Mouse (Mus musculus): Measurements from ENCODE around the gene Ccdc77. TPM values are rescaled to one million over a fixed set of nuclear protein-coding genes. Genes with fewer than 3 reads are reported as not detected.
A peak's percentile ranks its signal among the peaks of the same experiment; 100 is the strongest.

Gene Ccdc77
- polyA plus RNA-seq, 1 experiment from 2014 or later: 16.9 TPM

DNA sequence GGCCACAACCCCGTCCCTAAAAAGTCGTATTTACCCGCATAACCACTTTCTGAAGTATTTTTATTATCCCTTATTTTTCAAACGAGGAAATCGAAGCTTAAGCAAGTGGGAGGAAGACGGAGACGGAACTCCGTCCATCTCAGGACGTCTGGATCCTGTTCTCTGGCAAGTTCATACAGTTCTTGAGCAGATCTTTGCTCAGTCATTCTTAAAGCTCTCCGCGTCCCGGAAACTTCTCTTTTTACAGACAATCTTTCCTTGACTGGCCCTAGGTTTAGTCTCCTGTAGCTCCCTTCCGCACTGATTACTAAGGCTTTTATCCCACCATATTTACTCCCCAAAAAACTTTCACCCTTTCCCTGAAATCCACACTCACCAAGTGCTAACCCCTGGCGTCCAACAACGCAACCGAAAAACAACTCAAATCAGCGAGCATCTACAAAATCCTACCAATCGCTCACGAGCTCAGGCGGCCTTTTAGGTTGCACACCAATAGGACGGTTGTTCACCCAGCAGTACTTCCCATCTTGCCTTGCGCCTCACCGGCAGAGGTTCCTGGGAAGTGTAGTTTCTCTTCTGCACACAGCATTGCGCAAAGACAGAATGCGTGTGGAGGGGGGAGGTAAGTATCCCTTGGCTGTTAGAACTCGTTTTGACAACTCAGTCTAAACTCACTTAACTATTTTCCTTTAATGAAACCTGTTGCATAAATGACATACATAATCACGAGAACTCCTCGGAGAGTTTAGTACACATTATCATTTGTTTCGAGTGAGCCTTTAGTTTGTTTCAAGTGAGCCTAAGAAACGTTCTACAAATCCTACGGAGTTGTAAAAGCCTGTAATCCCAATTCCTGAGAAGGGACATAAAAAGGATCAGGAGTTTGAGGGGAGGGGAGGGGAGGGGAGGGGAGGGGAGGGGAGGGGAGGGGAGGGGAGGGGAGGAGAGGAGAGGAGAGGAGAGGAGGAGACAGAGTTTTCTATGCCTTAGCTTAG, 6.9 kb downstream of the Ccdc77 start:
- Histone ChIP-seq H3K9ac (replicated peaks) (peak overlapping the region; percentile 60), H3K4me1 (replicated peaks) (peaks cover 10% of the 10 kb centered on the region), H3K4me3 (replicated peaks) (peak overlapping the region; percentile 47), H3K27me3 (no peaks in the 10 kb centered on the region), H3K27ac (no peak overlapping the region), H3K4me2 (replicated peaks) (peak overlapping the region; percentile 68), H3K9me3 (no peaks in the 10 kb centered on the region), H3K36me3 (peaks cover 4% of the 10 kb centered on the region; the same call in 1 of the 2 replicates)
- WGBS: under 1% methylated on average over 31 of the region's 31 CpGs
- ATAC-seq: peak; percentile 99

DNA sequence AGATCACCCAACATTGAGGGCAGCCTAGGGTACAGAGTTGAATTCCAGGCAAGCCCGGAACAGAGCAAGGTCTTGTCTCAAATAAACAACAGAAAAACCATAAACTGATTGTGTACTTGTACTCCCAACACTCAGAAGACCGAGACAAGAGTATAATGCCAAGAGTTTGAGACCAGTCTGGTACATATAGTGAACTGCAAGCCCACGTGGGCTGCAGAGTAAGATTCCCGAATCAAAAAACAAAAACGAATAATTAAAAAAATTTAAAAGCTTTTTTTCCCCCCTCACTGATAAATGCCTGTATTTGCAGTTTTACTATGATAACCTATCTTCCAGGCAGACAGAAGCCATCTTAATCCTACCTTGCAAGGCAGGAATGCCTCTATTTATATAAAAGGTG, 7.7 kb downstream of the Ccdc77 start:
- H3K36me3 ChIP-seq: peaks cover 4% of the 10 kb centered on the region; the same call in 1 of the 2 replicates
- H3K9me3 ChIP-seq: no peaks in the 10 kb centered on the region
- peak overlapping the region; percentile 68 for H3K4me2 ChIP-seq (replicated peaks)
- no peak for ATAC-seq
- H3K27ac ChIP-seq: no peak overlapping the region
- WGBS: 40% methylated on average over 5 of the region's 5 CpGs
- no peaks in the 10 kb centered on the region for H3K27me3 ChIP-seq
- H3K9ac ChIP-seq (replicated peaks): peak overlapping the region; percentile 60
- peaks cover 10% of the 10 kb centered on the region for H3K4me1 ChIP-seq (replicated peaks)
- H3K4me3 ChIP-seq (replicated peaks): peak overlapping the region; percentile 47

DNA sequence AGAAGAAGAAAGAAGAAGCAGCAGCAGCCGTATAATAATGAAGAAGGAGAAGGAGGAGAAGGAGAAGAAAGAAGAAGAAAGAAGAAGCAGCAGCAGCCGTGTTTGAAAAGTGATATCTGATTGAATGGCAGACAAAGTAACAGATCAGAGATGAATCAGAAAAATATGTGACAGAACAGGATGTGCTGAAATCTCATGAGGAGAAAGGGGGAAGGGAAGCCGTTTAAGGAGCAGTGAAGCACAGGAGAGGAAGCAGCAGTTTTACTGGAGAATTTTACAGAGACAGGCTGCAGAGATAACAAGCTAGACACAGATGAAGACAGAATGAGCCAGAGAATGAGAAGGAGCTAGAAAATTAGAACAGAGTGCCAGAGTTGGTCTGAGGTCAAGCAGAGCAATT, 15.2 kb downstream of the Ccdc77 start:
- Histone ChIP-seq H3K27me3 (no peaks in the 10 kb centered on the region), H3K9me3 (no peaks in the 10 kb centered on the region), H3K4me3 (replicated peaks) (no peak overlapping the region), H3K27ac (no peak overlapping the region), H3K4me2 (replicated peaks) (no peak overlapping the region), H3K4me1 (replicated peaks) (no peaks in the 10 kb centered on the region), H3K9ac (replicated peaks) (no peak overlapping the region), H3K36me3 (peaks cover 52% of the 10 kb centered on the region)
- ATAC-seq: no peak
- 95% methylated on average over 3 of the region's 3 CpGs for WGBS

DNA sequence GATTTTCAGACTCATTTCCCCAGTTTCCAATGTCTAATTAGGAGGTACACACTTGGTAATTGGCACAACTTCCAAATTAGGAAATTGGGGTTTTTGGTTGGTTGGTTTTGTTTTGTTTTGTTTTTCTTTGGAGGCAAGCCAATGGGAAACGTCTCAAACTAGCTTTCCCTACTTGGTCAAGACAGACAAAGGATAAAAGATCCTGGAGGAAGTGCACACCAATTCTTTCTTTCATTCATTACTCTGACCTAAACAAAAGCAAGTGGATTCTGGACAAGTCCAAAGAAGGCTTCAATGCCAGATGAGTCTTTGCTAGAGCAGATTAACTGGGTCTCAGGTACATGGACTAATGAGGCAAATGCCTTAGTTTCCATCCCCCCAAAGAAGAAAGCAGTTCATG, 20.2 kb downstream of the Ccdc77 start:
- H3K4me1 ChIP-seq (replicated peaks): no peaks in the 10 kb centered on the region
- H3K9me3 ChIP-seq: no peaks in the 10 kb centered on the region
- no peak overlapping the region for H3K27ac ChIP-seq
- no peak for ATAC-seq
- H3K4me2 ChIP-seq (replicated peaks): no peak overlapping the region
- H3K4me3 ChIP-seq (replicated peaks): no peak overlapping the region
- H3K9ac ChIP-seq (replicated peaks): no peak overlapping the region
- WGBS: 65% methylated on average over 1 of the region's 1 CpGs
- no peaks in the 10 kb centered on the region for H3K27me3 ChIP-seq
- H3K36me3 ChIP-seq: peaks cover 60% of the 10 kb centered on the region

DNA sequence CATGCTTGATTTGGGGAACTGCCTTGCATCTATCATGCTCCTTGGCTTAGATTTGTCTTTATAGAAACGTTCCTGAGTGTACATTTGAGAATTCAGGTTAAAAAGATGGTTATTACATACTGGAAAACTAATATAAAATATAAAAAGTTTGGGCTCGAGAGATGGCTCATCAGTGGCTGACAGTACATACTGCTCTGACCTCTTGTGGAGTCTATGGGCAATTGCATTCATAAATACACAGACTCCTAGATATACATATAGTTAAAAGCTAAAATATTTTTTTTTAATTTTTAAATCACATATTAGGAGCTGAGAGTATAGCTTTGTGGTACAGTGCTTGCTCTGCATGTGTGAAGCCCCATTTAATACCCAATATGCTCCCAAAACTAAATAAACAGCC, 31.8 kb downstream of the Ccdc77 start:
- no peak overlapping the region for H3K27ac ChIP-seq
- no peak overlapping the region for H3K9ac ChIP-seq (replicated peaks)
- ATAC-seq: no peak
- H3K4me2 ChIP-seq (replicated peaks): no peak overlapping the region
- H3K4me1 ChIP-seq (replicated peaks): no peaks in the 10 kb centered on the region
- no peak overlapping the region for H3K4me3 ChIP-seq (replicated peaks)
- 84% methylated on average over 2 of the region's 2 CpGs for WGBS
- no peaks in the 10 kb centered on the region for H3K27me3 ChIP-seq
- no peaks in the 10 kb centered on the region for H3K9me3 ChIP-seq
- H3K36me3 ChIP-seq: peaks cover 73% of the 10 kb centered on the region

DNA sequence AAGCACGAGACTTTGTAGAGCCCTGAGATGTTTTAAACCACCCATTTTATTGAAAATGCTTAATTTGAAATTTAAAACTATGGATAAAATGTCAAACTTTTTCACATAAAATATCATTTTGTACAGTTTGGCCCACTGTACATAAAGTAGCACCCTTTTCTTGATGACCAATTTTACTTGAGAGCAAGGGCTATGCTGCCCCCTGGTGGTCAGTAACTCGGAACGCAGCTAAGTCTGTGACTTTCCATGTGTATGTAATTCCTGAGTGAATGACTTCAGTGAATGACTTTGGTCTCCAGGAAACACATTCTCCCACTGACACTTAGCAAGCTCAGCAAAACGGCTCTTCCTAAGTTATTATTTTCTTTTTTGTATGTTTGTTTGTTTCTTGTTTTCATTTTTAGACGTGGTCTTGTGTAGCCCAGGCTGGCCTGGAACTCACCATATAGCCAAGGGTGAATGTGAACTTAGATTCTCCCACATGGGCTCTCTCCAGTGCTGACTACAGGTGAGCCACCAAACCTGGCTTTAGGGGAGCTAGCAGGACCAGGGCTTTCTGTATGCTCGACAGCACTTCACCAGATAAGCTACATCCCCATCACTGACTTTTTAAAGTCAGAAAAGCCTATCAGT, 39.8 kb downstream of the Ccdc77 start:
- H3K4me1 ChIP-seq (replicated peaks): no peaks in the 10 kb centered on the region
- H3K4me2 ChIP-seq (replicated peaks): no peak overlapping the region
- no peak overlapping the region for H3K27ac ChIP-seq
- peaks cover 20% of the 10 kb centered on the region for H3K36me3 ChIP-seq
- ATAC-seq: 0 out of 2 replicates have a peak, but pooled peaks have one; percentile 9
- 26% methylated on average over 6 of the region's 6 CpGs for WGBS
- no peaks in the 10 kb centered on the region for H3K9me3 ChIP-seq
- H3K27me3 ChIP-seq: no peaks in the 10 kb centered on the region
- no peak overlapping the region for H3K4me3 ChIP-seq (replicated peaks)
- no peak overlapping the region for H3K9ac ChIP-seq (replicated peaks)

DNA sequence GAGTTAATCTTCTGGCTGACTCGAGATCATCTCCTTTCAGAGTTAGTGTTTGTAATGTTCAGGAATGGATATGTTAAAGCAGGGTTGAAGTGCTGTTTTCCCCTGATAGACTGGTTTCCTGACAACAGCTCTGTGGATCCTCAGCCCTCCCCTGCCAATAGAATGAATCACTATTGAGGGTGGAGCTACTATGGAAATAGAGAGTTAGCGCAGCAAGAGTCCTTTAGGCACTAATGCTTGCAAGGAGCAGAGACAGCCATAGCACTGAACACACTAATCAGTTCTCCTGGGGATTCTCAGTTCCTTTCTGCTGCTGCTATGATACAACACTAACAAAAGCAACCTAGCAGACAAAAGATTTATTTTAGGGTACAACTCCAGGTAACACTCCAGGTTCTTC, 43.8 kb downstream of the Ccdc77 start:
- no peak overlapping the region for H3K4me2 ChIP-seq (replicated peaks)
- ATAC-seq: no peak
- no peaks in the 10 kb centered on the region for H3K4me1 ChIP-seq (replicated peaks)
- no peaks in the 10 kb centered on the region for H3K9me3 ChIP-seq
- WGBS: 64% methylated on average over 2 of the region's 2 CpGs
- H3K4me3 ChIP-seq (replicated peaks): no peak overlapping the region
- no peaks in the 10 kb centered on the region for H3K27me3 ChIP-seq
- H3K9ac ChIP-seq (replicated peaks): no peak overlapping the region
- H3K36me3 ChIP-seq: peaks cover 8% of the 10 kb centered on the region
- H3K27ac ChIP-seq: no peak overlapping the region

DNA sequence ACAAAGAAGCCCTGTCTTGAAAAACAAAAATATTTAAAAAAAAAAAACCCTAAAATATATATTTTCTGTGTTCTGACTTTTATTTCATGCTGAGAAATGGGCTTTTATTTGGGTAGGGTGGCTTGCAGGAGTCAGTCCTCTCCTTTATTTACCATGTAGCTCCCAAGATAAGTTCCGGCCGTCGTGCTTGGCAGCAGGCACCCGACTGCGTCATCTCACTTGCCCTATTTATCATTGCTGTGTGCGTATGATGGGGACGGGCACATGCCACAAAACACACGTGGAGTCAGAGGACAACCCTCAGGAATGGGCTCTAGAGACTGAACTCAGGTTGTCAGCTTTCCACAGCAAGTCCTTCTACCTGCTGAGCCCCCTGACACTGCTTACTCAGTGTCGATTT, 45.0 kb downstream of the Ccdc77 start:
- Histone ChIP-seq H3K9me3 (no peaks in the 10 kb centered on the region), H3K27ac (no peak overlapping the region), H3K4me1 (replicated peaks) (no peaks in the 10 kb centered on the region), H3K4me3 (replicated peaks) (no peak overlapping the region), H3K36me3 (no peaks in the 10 kb centered on the region), H3K4me2 (replicated peaks) (no peak overlapping the region), H3K9ac (replicated peaks) (no peak overlapping the region), H3K27me3 (no peaks in the 10 kb centered on the region)
- no peak for ATAC-seq
- 90% methylated on average over 9 of the region's 9 CpGs for WGBS

DNA sequence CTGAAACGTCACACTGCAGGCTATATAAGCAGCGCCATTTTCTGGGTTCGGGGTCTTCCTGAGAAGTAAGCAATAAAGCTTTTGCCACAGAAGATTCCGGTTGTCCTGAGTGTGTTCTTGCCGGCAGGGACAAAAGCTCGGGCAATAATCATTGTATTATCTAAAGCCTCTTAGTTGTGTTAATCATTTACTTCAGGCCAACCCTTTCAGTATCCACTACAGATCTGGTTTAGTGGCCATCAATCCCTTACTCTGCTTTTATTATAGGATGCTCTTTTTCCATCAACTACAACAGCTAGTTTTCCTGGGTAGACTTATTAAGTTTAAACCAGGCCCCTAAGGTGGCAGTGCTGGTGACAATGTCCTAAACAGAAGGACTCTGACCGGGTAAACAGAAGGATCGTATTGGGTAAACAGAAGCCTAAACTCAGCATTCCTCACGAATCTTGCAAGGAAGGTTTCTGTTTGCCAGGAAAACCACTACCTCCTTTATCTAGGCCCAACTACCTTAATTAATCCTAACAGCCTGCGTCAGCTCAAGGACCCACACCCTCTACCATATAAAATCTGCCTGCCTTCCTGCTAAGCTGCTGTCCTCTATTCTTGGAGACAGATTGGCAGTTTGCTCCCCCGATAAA, 45.8 kb downstream of the Ccdc77 start:
- no peaks in the 10 kb centered on the region for H3K27me3 ChIP-seq
- no peaks in the 10 kb centered on the region for H3K4me1 ChIP-seq (replicated peaks)
- no peak overlapping the region for H3K27ac ChIP-seq
- no peak overlapping the region for H3K4me3 ChIP-seq (replicated peaks)
- no peak for ATAC-seq
- H3K4me2 ChIP-seq (replicated peaks): no peak overlapping the region
- no peaks in the 10 kb centered on the region for H3K36me3 ChIP-seq
- no peaks in the 10 kb centered on the region for H3K9me3 ChIP-seq
- 84% methylated on average over 11 of the region's 11 CpGs for WGBS
- no peak overlapping the region for H3K9ac ChIP-seq (replicated peaks)

DNA sequence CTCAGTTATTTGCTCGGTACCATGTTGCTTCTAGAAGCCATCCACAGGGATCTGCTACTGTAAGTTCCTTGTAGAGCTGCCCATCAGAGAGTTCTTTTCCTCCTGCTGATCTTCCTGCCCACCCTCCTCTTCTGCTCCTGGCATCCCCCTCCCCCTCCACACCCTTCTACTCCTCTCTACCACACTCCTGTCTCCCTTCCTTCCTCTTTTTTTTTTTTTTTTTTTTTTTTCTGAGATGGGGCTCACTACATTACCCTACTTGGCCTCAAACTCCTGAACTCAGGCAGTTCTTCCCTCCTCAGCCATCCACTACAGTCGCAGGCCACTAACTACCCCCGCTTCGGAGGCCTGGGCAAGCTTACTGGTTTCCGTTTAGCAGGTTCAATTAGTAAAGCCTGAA, 51.7 kb downstream of the Ccdc77 start:
- Histone ChIP-seq H3K4me1 (replicated peaks) (no peaks in the 10 kb centered on the region), H3K36me3 (no peaks in the 10 kb centered on the region), H3K27ac (no peak overlapping the region), H3K4me3 (replicated peaks) (no peak overlapping the region), H3K9ac (replicated peaks) (no peak overlapping the region), H3K4me2 (replicated peaks) (no peak overlapping the region), H3K27me3 (no peaks in the 10 kb centered on the region), H3K9me3 (no peaks in the 10 kb centered on the region)
- no peak for ATAC-seq
- WGBS: 81% methylated on average over 5 of the region's 5 CpGs

DNA sequence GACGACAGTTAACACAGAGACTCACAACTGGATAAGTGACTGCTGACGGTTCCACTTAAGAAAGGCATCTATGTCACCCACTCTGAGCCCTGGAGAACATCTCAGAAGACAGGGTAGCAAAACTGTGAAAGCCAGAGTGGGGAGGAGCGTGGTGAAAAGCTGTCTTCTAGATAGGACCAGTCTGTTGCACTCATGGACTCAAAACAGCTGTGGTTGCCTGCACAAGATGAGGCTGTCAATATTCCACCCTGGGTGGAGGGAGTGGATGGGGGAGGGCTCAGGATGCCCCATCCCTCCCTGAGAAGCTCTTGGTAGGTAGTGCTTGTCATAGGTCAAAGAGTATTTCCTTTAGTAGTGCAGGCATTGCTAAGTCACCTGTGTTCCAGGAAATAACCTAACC, 54.4 kb downstream of the Ccdc77 start:
- H3K4me2 ChIP-seq (replicated peaks): no peak overlapping the region
- no peaks in the 10 kb centered on the region for H3K27me3 ChIP-seq
- 67% methylated on average over 3 of the region's 3 CpGs for WGBS
- no peaks in the 10 kb centered on the region for H3K36me3 ChIP-seq
- H3K27ac ChIP-seq: no peak overlapping the region
- no peaks in the 10 kb centered on the region for H3K9me3 ChIP-seq
- ATAC-seq: no peak
- no peak overlapping the region for H3K4me3 ChIP-seq (replicated peaks)
- no peaks in the 10 kb centered on the region for H3K4me1 ChIP-seq (replicated peaks)
- H3K9ac ChIP-seq (replicated peaks): no peak overlapping the region

DNA sequence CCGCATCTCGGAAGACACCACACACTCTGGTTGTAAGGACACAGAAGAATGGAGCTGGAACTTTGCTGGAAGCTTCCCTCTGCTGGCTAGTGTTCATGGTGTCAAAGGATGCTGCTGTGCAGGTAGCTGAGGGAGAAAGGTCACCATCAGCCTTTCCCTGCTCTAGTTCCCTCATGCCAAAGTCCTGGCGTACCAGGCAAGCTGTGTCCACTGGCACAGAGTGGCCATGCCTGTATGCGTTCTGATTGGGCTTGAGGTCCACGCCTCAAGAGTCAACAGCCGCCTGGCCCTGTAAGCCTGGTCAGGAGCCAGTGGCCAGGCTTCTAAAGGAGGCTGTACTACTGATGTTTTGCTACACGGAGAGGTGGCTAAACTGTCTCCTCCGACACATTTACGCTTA, 54.8 kb downstream of the Ccdc77 start:
- no peaks in the 10 kb centered on the region for H3K4me1 ChIP-seq (replicated peaks)
- no peak overlapping the region for H3K4me3 ChIP-seq (replicated peaks)
- no peak for ATAC-seq
- WGBS: 79% methylated on average over 9 of the region's 9 CpGs
- H3K27me3 ChIP-seq: no peaks in the 10 kb centered on the region
- no peak overlapping the region for H3K4me2 ChIP-seq (replicated peaks)
- no peak overlapping the region for H3K27ac ChIP-seq
- no peak overlapping the region for H3K9ac ChIP-seq (replicated peaks)
- no peaks in the 10 kb centered on the region for H3K9me3 ChIP-seq
- no peaks in the 10 kb centered on the region for H3K36me3 ChIP-seq

Data from midbrain, embryonic 13.5 days (tissue).